Mouse (Mus musculus) thymus, adult 2 months (tissue): ENCODE results near the gene Ube2b.

Source experiments
- CTCF ChIP-seq: fragments of 200-500 bp; IDR thresholded peaks from 2 replicates; pipeline ENCODE4 v1.5.1; 2012; ENCODE audit warnings: mild to moderate bottlenecking, control low read depth, low read length, moderate library complexity, borderline replicate concordance; ENCODE audit not compliant: control insufficient read depth, poor library complexity, insufficient read depth; ENCODE audit errors: extremely low read depth
- POLR2A ChIP-seq: fragments of 200-500 bp; IDR thresholded peaks from 2 replicates; pipeline ENCODE4 v1.6.1; 2012; ENCODE audit warnings: mild to moderate bottlenecking, low read length, control low read depth, moderate library complexity; ENCODE audit not compliant: control insufficient read depth, poor library complexity, insufficient read depth; ENCODE audit errors: extremely low read depth

- TF ChIP-seq CTCF (no peak), POLR2A (no peak)
These were observed 38.3 kb downstream of the Ube2b start for GRCm38 (mm10) chr11:51962277-51962676.
